Mouse (Mus musculus) naive thymus-derived CD4-positive, alpha-beta T cell, adult 2 months (primary cell): ENCODE measurements around the gene Tgds.
"Not testable (repeated sequence)": the region's sequence is repeated elsewhere in the genome, so short reads cannot be mapped to it uniquely, and the experiment has no call there.

Source experiments
- DNase-seq: peaks from one replicate; pipeline ENCODE4 v3.0.0-alpha.2; 2011; ENCODE audit warnings: low read depth

The Tgds gene

DNA sequence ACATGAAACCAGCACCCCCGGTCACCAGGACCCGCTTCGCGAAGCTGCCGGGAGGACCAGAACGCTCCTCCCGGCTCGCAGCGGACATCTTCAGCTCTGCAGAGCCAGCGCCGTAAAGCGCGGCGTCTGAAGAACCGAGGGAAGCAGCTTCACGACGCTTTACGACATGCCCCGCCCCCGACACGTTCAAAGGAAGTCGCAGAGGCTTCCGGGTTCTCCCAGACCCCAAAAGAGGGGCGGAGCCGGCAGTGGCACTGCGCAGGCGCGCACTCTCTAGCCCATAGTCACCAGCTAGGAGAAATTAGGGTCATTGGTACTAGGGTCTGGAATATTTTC, at the start of gene Tgds:
Gene Tgds (minus strand): TSS at position 114 of the 336 bp plus-strand sequence.
- peak; percentile 97 for DNase-seq

DNA sequence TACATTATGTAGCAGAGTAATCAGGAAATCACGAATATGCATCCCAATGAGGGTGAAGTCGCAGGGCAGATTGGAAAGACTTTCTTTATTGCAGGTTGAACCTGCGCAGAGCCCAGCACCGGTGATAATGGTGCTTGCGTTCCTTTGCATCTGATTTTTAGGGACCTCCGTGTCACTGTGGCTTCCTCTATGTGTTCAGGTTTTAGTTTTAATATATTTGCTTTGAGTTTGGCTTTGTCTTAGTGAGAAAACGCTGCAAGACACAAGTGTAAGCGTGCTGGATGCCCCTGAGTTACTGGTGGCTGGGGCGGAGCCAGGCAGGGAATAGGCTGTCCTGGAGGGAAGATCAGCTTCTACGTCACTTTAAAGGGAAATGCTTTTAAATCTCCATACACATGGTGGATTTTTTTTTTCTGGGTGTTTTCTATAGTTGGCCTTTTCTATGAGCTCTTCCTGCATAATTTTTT, 48.2 kb upstream of the Tgds start:
- DNase-seq: no peak

- DNase-seq: peak; percentile 85
Observed at GRCm38 (mm10) chr14:118180117-118180557, 47.6 kb upstream of the Tgds start.

DNA sequence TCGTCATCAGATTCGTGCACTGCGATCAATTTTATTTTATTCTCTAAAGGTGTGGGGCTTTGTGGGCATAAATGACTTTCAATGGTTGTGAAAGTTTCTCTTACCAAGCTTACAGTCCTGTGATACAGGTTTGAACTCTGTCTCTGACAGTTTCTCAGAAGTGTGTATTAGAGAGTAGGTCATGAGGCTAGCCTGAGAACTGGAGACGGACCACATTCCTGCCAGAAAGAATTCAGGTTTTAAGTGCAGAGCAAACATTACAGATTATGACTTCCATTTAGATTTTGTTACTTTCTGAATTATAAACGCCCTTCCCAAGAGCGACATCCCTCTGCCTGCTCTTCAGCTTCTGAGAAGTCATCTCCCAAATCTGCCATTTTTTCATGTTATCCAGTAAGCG, 47.1 kb upstream of the Tgds start:
- no peak for DNase-seq

- DNase-seq: peak; percentile 26
Observed at GRCm38 (mm10) chr14:118179251-118179650, 46.7 kb upstream of the Tgds start.

DNA sequence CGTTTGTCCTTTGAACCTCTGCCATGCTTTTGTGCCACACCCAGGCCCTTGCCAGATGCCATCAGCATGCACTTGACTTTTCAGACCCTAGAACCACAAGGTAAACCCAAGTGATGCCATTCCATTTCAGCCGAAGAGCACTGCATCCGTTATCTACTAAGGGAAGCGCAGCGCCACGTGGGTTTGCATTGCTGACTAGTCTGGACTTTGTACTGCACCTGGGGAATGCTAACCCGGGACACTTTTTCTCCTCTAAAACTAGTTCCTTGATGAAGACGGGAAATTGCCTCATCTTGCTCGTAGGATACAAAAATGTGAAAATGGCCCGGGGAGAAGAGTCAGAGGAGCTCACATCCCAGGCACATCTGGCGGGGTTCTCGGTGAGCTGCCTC, 43.1 kb upstream of the Tgds start:
- DNase-seq: no peak

- no peak for DNase-seq
Observed at GRCm38 (mm10) chr14:118175071-118175693, 42.6 kb upstream of the Tgds start.

- peak; percentile 78 for DNase-seq
Observed at GRCm38 (mm10) chr14:118173590-118174203, 41.1 kb upstream of the Tgds start.

GRCm38 (mm10) chr14:118168776-118169175, 36.2 kb upstream of the Tgds start:
- no peak for DNase-seq

DNA sequence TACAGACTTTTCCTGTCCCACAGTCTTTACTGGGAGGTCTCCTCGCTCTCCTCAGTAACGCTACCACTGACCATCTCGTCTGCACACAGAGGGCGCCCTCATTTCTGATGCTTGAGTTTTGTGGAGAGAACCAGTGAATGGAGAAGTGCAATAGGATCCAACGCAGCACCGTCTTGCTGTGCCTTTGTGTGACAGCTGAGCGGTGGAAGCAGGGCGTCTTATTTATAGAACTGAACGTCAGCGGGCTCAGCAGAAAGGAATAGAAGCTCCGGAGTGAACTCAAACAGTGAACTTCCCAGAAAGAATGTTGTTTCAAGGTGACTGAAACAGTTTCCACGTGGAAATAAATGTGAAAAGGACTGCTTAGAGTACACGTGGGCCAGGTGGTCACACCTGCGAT, 30.1 kb upstream of the Tgds start:
- no peak for DNase-seq

- DNase-seq: no peak
Observed at GRCm38 (mm10) chr14:118161751-118162150, 29.2 kb upstream of the Tgds start.

DNA sequence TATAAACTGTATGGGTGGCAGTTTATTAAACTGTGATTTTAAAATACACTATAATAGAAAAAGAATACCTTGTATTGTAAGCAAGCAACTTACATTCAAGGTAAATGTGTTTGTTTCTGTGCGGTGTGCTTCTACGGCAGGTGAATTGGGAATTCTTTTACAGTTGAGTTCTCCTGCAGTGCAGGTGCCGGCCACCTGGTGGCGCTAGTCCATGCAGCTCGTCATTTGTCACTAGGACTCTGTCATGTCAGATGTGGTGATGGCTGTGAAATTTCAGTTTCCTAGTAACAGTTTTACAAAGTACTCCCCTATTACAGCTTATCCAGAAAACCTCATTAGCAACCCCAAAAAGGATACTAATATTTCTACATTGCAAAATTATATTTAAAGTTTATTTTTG, 24.6 kb upstream of the Tgds start:
- DNase-seq: peak; percentile 81

DNA sequence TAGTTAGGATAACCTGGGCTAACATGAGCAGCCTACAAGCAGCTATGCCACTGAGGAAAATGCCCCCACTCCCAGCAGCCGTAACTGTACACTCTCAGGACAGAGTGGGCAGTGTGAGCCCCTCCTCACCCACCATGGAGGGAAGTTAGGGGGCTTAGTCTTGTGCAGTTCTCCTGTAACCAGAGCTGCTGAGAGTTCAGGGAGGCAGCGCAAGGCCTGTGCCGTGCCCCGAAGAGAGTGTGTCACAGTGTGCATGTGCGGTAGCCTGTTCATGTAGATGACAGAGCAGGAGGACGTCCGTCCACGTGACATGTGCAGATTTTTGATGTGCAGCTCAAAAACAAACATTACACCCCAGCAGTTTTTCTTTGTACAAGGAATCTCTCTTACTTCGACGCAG, 24.2 kb upstream of the Tgds start:
- no peak for DNase-seq

- not testable (repeated sequence) for DNase-seq
Observed at GRCm38 (mm10) chr14:118156056-118156455, 23.5 kb upstream of the Tgds start.

DNA sequence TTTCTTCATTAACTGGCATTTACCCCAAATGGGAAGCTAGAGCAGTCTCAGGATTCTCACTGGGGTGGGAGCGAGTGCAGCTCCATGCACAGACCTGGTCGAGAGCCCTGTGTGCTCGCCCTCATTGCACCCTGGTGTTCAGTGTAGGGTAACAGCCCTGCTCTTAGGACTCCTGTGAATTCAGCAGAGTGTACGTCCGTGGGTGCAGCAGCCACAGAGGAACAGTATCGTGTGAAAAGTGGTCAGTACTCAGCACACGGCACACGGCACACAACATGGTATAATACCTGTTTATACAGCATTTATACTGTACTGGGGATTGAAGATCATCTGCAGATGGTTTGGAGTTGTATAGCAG, 19.7 kb upstream of the Tgds start:
- DNase-seq: no peak

- no peak for DNase-seq
Observed at GRCm38 (mm10) chr14:118151651-118152293, 19.2 kb upstream of the Tgds start.

DNA sequence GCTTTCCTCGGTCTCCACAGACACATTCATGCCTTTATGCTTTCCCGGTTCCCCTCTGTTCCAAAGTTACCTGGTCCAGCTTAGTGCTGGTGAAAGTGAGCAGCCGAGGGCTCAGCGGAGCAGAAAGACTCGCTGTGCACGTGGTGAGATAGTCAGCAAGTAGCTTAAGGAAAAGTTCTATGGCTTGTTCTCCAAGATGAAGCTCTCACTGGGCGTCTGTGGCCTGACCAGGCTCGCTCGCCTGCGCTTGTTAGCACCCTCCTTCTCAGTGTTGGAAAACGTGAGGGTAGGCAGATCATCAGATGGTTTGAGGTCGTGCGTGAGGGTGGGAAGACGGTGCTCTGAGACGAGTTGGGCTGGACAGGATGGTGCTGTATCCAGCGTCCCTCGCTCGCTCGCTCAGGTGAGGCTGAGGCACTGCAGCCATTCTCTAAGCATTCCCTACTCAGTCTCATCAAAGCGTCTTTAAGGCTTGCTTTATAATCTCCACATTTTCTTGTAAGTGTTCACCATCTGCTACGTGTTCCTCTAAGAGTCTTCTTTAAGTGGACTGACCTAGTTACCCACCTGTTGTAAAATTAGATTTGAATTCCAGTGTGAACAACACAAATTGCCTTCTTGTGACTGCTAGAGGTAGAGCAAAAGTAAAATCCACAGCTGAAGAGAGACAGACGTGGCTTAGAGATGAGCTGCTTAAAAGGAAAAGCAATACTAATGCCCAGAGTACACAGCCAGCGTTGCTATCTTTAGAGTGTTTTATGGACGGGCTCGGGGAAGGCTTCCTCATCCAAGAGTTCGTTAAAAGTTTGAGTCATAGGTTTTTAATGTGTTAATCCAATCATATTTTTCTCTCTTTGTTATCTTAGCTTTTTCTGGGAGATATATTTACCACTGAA, 18.3 kb upstream of the Tgds start:
- DNase-seq: no peak

DNA sequence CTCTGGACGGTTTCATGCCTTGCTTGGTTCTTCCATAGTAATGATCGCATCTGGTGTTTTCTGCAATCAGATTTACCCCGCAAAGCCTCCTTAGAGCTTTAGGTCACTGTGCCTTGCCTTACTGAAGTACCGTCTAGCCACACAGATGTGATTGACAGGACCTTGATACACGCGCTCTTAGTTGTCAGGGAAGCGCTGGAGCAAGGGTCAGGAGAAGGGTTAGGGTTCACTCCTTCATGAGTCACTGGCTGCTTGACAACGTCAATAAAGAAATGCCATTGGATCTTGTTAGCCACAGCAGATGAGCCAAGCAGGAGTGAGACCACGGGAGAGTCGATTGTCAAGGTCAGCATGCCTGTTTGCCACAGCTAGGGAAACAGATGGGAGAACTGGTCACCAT, 16.0 kb upstream of the Tgds start:
- DNase-seq: no peak

DNA sequence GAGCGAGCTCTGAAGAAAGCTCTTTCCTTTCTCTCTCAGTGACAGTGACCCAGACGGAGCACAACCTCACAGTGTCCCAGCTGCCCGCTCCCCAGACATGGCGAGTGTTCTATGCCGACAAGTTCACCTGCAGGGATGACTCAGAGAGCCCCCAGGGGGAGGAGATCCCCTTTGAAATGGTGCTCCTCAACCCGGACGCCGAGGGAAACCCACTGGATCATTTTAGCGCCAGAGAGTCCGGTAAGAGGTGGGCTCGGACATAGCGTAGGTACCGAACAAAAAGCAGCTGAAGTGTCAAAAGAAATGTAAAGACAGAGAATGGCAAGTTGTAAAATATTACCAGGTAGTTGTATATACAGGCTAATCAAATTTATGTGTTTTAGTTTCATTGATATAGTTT, 15.5 kb upstream of the Tgds start:
- DNase-seq: no peak

- DNase-seq: no peak
Observed at GRCm38 (mm10) chr14:118142283-118142682, 9.7 kb upstream of the Tgds start.

DNA sequence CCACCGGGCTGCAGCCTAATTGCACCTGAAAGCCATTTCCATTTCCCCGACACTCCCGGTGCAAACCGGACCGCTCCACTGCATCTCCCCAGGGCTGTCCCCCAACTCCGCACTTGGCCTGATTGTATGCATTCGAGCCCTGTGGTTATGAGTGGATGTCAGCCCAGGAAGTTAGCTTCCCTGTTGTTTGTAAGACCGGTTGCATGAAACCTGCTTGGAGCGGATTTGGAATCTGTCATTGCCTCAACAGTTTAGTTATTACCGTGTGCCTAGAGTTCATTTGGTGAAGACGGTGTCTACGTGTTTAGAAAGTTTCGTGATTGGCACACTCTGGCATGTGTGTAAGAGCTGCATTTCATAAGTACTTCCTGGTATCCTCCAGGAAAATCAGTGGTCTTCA, 4.9 kb upstream of the Tgds start:
- peak; percentile 65 for DNase-seq

DNA sequence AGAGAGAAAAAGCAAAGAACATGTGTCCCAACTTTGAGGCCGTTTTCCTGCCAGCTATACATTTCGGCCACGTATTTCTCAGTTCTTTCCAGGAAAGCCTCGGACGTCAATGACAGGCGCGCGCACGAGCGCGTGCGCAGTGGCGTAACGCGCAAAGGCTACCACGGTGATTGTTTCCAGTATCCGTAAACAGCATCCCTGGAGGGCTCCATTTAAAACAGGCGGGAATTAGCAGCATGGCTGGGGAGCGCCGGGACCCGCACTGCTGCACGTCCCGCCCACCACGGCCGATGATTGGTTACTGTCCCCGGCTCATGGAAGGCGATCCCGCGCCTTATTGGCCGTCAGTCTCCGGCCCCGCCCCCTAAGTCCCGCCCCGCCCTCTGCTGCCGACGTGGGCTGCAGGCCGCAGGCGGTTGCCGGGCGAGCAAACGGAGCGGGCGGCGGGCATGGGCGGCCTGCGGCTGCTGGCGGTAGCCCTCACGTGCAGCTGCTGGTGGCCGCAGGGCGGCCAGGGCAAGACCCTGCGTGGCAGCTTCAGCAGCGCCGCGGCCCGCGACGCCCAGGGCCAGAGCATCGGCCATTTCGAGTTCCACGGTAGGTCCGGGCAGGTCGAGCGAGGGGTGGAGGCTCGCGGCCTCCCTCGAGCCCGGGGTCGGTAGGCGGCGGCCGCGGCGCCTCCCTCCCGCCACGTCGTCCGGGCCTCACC, 4.3 kb upstream of the Tgds start, which contains the start of gene Gpr180:
Gene Gpr180 (plus strand): TSS at position 415 of the 709 bp plus-strand sequence.
- peak; percentile 96 for DNase-seq
